Mouse (Mus musculus) heart, postnatal 25 days (tissue): Measurements from ENCODE around the gene Ntn1. TPM values are rescaled to one million over a fixed set of nuclear protein-coding genes. Genes with fewer than 3 reads are reported as not detected.

Source experiments
- DNase-seq: peaks from one replicate; pipeline ENCODE4 v3.0.0; 2022; ENCODE audit warnings: low spot score
- intact Hi-C: fragments of 180-260 bp; cut with DNase I; formaldehyde crosslinking; loops from one replicate; pipeline ENCODE4 v1.15.1; 2025
- total RNA-seq, 2 experiments: library from RNA; stranded (reverse); gene quantifications; 2 replicates each; pipeline ENCODE4 v1.2.3; 2021

Ntn1 gene
- total RNA-seq, 2 experiments from 2014 or later: 53.0 to 54.8 TPM

DNA sequence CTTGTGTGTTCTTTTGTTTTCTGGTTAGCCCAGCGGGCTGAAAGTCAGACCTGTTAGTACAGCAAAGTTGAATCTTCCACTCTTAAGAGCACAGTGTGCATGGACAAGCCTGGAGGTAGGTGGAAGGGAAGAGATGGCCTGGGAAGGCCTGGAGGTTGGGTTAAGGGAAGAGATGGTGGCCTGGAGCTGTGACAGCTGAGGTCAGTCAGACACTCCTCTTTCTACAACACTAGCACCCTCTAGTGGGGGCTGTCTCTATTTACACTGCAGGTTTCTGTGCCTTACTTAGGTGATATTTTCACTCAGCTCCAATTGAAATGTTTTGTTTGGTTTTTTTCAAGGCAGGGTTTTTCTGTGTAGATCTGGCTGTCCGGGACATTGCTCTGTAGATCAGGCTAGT lies 7.5 kb upstream of the Ntn1 start:
- no peak for DNase-seq
- intact Hi-C loops: loop anchor here (1.0 to 10.0 kb wide), 3 partner anchors 196 to 513 kb away; no protein-coding TSS in a partner anchor

DNA sequence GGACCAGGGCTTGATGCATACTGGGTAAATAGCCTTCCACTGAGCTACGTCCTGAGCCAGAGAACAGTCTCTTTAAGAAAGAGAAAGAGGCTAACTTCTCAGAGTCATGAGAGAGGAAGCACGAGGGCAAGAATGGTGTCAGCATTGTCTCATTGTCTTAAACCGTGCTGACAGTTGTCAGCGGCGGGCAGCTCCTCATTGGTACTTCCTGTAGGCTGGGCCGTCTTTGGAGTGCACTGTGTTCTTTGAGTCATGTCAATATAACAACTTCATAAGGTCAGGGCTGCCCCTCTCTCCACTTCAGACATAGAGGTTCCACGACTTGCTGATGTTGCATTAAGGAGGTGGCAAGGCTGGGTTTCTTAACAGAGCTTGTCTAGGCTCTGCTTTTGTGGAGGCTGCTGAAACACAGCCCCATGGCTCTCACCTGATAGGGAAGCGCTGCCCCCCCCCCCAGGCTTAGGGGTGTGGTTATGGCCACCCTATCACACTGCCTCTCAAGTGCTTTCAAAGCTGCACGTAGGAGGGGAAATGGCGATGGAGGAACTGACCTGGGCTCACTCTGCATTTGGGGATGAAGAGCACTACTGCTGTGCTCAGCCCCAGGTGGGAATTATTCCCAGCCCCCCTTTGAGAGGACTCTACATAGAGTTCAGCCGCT lies 6.8 kb upstream of the Ntn1 start:
- intact Hi-C loops: loop anchor here (10.0 kb wide), 1 partner anchor 513 kb away; no protein-coding TSS in a partner anchor
- DNase-seq: no peak

- intact Hi-C loops: loop anchor here (10.0 kb wide), 1 partner anchor 511 kb away; no protein-coding TSS in a partner anchor
- no peak for DNase-seq
Observed at GRCm38 (mm10) chr11:68405576-68405975, 5.0 kb upstream of the Ntn1 start.

DNA sequence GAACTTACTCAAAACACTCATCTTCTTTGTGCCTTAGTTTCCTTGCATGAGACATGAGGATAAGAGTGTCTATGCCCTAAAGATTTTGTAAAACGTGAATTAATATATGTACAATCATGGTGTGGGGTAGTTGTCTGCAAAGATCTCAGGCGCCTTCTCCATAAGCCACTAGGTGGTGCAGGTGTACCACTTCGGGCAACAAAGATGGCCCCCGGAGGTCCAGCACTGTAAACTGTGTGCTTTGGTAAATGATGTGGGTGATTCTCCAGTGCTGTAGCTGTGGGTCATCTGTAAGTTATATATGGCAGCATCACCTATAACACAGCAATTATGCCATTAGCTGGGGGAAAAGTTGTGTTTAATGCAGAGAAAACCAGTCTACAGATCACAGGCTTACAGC lies 3.6 kb upstream of the Ntn1 start:
- intact Hi-C loops: loop anchor here (10.0 kb wide), 1 partner anchor 509 kb away; no protein-coding TSS in a partner anchor
- no peak for DNase-seq

DNA sequence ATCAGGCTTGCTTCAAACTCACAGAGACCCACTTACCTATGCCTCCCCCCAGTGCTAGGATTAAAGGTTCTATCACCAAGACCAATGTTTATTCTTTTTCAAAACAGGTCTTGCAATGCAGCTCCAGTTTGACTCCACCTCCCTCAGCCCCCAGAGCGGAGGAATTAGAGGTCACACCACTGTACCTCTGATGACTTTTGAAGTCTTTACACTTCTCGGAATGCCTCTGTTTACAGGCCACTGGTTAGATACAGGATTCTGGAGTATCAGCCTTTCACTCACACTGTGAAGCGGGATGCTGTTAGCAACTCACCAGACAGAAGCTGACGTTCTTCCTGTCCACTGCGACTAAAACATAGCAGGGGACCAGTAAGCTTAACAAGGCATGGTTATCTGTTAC lies 805 bp upstream of the Ntn1 start:
- intact Hi-C loops: loop anchor here (10.0 kb wide), 1 partner anchor 507 kb away; no protein-coding TSS in a partner anchor
- DNase-seq: no peak

- intact Hi-C loops: loop anchor here (10.0 kb wide), 1 partner anchor 505 kb away; no protein-coding TSS in a partner anchor
- DNase-seq: no peak
Observed at GRCm38 (mm10) chr11:68400021-68400671, 477 bp downstream of the Ntn1 start.

DNA sequence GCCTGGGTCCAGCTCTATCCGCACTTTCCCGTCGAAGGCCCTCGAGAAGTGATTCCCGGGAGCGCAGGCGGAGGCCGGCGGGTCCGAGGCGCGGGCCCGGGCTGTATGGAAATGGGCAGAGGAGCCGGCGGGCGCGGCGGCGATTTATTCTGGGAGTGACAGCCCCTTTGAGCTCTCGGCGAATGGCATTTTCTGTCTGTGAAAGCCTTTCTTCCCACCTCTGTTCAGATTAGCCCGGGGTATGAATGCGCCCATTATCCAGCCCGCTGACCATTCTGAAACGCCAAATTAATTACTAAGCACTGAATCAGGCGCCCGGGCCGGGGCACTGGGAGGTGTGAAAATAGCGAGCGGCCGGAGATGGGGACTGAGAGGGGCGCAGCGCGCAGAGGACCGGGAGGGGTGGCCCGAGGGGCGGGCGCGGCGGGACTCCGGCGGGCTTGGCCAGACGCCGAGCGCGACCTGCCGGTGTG lies 1.0 kb downstream of the Ntn1 start:
- no peak for DNase-seq
- intact Hi-C loops: loop anchor here (10.0 kb wide), 1 partner anchor 505 kb away; no protein-coding TSS in a partner anchor

DNA sequence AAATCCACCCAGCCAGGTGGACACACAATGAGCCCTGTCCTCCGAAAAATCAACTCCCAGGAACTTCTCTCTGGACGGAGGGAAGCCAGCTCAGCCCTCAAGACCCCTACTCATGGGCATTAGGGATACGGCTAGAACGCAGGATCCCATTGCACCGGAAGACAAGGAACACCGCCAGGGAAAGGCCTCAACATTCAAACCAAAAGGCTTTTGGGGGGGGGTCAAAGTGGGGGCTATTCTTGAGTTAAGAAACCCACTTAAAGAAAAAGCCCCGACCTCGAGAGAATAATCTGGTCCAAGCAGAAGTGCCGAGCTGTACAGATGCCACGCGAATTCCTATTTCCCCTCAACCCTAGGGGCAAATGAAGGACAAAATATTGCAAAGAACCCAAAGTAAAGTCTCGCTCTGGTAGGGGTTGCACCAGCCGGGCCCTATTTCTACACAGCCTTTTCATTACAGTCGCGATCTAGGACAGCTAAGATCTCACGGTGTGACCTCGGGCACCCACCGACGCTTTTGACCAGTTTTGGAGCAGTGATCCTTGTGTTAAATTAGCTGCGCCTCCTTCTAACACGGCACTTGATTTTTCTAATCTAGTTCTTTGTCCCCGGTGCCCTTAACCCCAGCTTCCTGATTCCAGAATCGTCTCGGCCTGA lies 1.6 kb downstream of the Ntn1 start:
- intact Hi-C loops: no loop called here

GRCm38 (mm10) chr11:68395546-68395945 lies 5.1 kb downstream of the Ntn1 start:
- intact Hi-C loops: no loop called here
- DNase-seq: no peak

More for the DNA sequence above, 1.6 kb downstream of the Ntn1 start:
- no peak for DNase-seq

DNA sequence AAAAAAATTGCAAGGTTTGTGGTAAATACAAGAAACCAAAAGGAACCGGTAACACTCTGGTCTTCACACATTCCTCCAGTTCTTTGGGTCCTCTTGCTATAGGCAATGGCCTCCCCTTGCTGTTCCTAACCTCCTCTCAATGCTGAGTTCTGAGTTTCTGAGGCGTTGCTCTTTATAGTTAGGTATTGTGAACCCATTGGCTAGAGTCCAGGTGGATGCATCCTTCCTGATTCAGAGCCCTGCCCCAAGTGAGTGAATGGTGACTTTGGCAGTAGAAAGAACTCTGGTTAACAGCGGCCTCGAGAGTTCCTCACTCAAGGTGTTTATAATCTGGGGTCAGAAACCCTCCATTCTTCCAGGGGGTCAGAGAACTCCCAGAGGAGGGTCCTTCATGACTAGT lies 5.9 kb downstream of the Ntn1 start:
- DNase-seq: no peak
- intact Hi-C loops: no loop called here

- DNase-seq: no peak
- intact Hi-C loops: no loop called here
Observed at GRCm38 (mm10) chr11:68393897-68394490, 6.6 kb downstream of the Ntn1 start.

DNA sequence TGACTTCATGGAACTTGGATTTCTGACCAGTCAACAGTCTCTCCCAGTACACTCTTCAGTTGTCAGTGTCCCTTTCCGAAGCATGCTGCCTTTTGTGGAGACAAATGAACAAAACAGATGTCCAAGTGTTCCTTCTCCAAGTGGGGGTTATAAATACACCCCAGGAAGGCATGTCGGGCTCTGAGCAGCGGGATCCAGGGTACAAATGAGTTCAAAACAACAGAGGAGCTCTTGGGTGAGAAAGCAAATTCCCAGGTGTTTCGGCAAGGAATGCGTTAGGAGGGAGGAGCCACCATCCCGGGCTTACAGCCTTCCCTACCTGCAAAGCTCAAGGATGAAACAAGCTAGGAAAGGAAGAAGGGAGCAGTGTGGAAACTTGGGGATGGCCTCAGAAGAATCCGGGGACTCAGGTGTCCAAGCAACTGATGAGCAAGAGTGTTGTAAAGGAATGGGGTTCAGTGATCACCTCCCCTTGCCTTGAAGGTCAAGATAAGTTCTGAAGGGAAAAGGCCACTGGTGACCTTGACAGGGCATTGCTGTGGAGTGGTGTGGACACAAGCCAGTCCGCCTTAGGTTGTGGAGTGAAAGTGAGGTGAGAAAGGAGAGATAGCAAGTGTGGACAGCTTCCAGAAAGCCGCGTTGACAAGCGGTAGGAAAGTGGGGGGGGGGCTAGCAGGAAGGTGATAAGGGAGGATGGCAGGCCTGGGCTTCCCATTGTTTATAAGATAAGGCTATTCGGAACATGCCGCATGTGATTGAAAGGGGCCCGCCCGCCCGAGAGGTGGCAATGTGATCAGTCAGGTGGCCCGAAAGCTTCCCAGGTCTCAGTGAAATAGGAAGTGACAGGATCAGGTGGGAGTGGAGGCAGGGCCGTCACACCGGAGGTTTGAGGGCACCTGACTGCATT lies 10.0 kb downstream of the Ntn1 start:
- no peak for DNase-seq
- intact Hi-C loops: no loop called here

GRCm38 (mm10) chr11:68389621-68390020 lies 11.0 kb downstream of the Ntn1 start:
- no peak for DNase-seq
- intact Hi-C loops: loop anchor here (5.0 kb wide), 2 partner anchors 47 to 67 kb away; no protein-coding TSS in a partner anchor

DNA sequence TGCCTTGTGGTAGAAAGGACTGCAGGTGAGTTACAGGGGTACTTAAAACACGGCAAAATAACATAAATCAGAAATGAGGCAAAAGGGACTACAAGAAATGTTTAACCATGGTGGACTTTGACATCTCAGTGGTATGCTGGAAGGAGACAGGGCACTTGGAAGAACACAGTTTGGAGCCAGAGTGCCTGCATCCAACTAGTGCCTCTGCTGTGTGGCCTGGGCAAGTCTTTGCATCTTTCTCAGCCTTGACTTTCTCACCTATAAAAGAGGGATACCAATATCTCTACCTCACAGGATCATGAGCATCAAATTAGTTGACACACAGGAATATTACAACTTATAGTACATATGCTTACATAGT lies 12.0 kb downstream of the Ntn1 start:
- intact Hi-C loops: loop anchor here (5.0 kb wide), 2 partner anchors 46 to 66 kb away; no protein-coding TSS in a partner anchor
- DNase-seq: no peak

- DNase-seq: no peak
- intact Hi-C loops: loop anchor here (5.0 kb wide), 2 partner anchors 46 to 66 kb away; no protein-coding TSS in a partner anchor
Observed at GRCm38 (mm10) chr11:68387971-68388654, 12.5 kb downstream of the Ntn1 start.

- no peak for DNase-seq
- intact Hi-C loops: loop anchor here (5.0 kb wide), 2 partner anchors 45 to 65 kb away; no protein-coding TSS in a partner anchor
Observed at GRCm38 (mm10) chr11:68387441-68387760, 13.2 kb downstream of the Ntn1 start.

DNA sequence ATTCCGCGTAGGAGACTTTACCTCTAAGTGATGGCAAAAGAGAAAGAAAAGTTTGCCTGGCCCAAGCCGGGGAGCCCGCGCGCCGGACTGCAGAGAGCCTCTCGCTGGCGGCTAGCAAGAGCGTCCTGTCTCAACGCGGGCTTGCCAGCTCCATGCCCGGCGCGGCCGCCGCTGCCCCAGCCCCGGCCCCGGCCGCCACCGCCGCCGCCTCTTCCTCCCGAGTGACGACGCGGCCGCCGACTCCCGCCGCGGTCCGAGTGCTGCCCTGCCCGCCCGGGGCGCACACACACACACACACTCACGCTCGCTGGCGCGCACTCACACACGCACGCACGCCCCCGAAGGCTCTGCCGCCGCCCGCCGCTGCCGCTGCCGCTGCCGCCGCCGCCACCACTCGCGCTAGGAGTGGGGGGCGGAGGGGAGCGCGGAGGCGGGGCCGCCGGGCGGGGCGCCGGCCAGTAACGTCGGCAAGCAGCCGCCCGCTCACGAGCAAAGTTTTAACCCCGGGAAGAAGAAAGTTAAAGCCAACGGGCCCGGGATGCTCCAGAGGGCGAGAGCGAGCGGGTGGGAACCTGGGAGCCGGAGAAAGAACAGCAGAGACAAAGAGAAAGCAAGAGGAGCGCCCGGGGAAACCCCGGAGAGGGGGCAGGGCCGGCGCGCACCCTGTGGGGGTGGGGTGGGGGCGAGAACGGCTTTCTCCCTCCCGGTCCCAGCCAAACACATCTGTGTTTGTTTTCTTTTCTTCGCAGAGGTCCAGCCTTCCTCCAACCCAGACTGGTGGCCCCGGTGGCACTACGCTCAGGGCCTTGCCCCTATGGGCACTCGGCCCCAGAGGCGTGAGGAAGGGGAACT lies 13.8 kb downstream of the Ntn1 start:
- DNase-seq: peak; percentile 53
- intact Hi-C loops: loop anchor here (5.0 kb wide), 2 partner anchors 45 to 65 kb away; no protein-coding TSS in a partner anchor
